Mouse (Mus musculus): ENCODE results near the gene Klhdc2. TPM values are rescaled to one million over a fixed set of nuclear protein-coding genes. Genes with fewer than 3 reads are reported as not detected.

The Klhdc2 gene
- polyA plus RNA-seq, 1 experiment from 2014 or later, result 286 TPM

GRCm38 (mm10) chr12:69279931-69280469 lies 16.5 kb upstream of the Klhdc2 start:
- Histone ChIP-seq H3K4me1 (ENCODE audit: control insufficient read depth, insufficient read depth, low read length) (no peaks in the 10 kb centered on the region), H3K4me2 (ENCODE audit: low read length) (no peak overlapping the region), H3K4me3 (ENCODE audit: low read depth, low read length) (no peak overlapping the region), H3K27ac (ENCODE audit: low read depth, low read length) (no peak overlapping the region), H3K36me3 (ENCODE audit: control insufficient read depth, insufficient read depth, low read length) (no peaks in the 10 kb centered on the region), H3K27me3 (replicated peaks; ENCODE audit: control insufficient read depth, insufficient read depth, low read length) (no peaks in the 10 kb centered on the region), H3K9ac (ENCODE audit: low read length) (no peak overlapping the region), H3K9me3 (replicated peaks; ENCODE audit: control insufficient read depth, low read length) (no peaks in the 10 kb centered on the region)
- 60% methylated on average over 1 of the region's 1 CpGs for WGBS
- no peak for DNase-seq (ENCODE audit: low spot score)
- no peak for ATAC-seq

GRCm38 (mm10) chr12:69280915-69281314 lies 15.6 kb upstream of the Klhdc2 start:
- DNase-seq (ENCODE audit: low spot score), result no peak
- no peaks in the 10 kb centered on the region for H3K27me3 ChIP-seq (replicated peaks; ENCODE audit: control insufficient read depth, insufficient read depth, low read length)
- no peak overlapping the region for H3K9ac ChIP-seq (ENCODE audit: low read length)
- no peak overlapping the region for H3K4me2 ChIP-seq (ENCODE audit: low read length)
- no peaks in the 10 kb centered on the region for H3K36me3 ChIP-seq (ENCODE audit: control insufficient read depth, insufficient read depth, low read length)
- ATAC-seq, result no peak
- H3K4me3 ChIP-seq (ENCODE audit: low read depth, low read length), result no peak overlapping the region
- H3K9me3 ChIP-seq (replicated peaks; ENCODE audit: control insufficient read depth, low read length), result no peaks in the 10 kb centered on the region
- no peak overlapping the region for H3K27ac ChIP-seq (ENCODE audit: low read depth, low read length)
- no peaks in the 10 kb centered on the region for H3K4me1 ChIP-seq (ENCODE audit: control insufficient read depth, insufficient read depth, low read length)
- WGBS, result 93% methylated on average over 3 of the region's 3 CpGs

GRCm38 (mm10) chr12:69283146-69283545 lies 13.3 kb upstream of the Klhdc2 start:
- ATAC-seq (no peak), DNase-seq (ENCODE audit: low spot score) (no peak)
- Histone ChIP-seq H3K4me1 (ENCODE audit: control insufficient read depth, insufficient read depth, low read length) (no peaks in the 10 kb centered on the region), H3K4me2 (ENCODE audit: low read length) (no peak overlapping the region), H3K9ac (ENCODE audit: low read length) (no peak overlapping the region), H3K9me3 (replicated peaks; ENCODE audit: control insufficient read depth, low read length) (no peaks in the 10 kb centered on the region), H3K27me3 (replicated peaks; ENCODE audit: control insufficient read depth, insufficient read depth, low read length) (no peaks in the 10 kb centered on the region), H3K36me3 (ENCODE audit: control insufficient read depth, insufficient read depth, low read length) (no peaks in the 10 kb centered on the region), H3K27ac (ENCODE audit: low read depth, low read length) (no peak overlapping the region), H3K4me3 (ENCODE audit: low read depth, low read length) (no peak overlapping the region)
- 83% methylated on average over 7 of the region's 7 CpGs for WGBS

- no peaks in the 10 kb centered on the region for H3K4me1 ChIP-seq (ENCODE audit: control insufficient read depth, insufficient read depth, low read length)
- H3K27ac ChIP-seq (ENCODE audit: low read depth, low read length), result no peak overlapping the region
- WGBS, result 89% methylated on average over 8 of the region's 8 CpGs
- no peak overlapping the region for H3K9ac ChIP-seq (ENCODE audit: low read length)
- no peaks in the 10 kb centered on the region for H3K27me3 ChIP-seq (replicated peaks; ENCODE audit: control insufficient read depth, insufficient read depth, low read length)
- no peaks in the 10 kb centered on the region for H3K36me3 ChIP-seq (ENCODE audit: control insufficient read depth, insufficient read depth, low read length)
- no peaks in the 10 kb centered on the region for H3K9me3 ChIP-seq (replicated peaks; ENCODE audit: control insufficient read depth, low read length)
- H3K4me3 ChIP-seq (ENCODE audit: low read depth, low read length), result no peak overlapping the region
- ATAC-seq (no peak), DNase-seq (ENCODE audit: low spot score) (no peak)
- H3K4me2 ChIP-seq (ENCODE audit: low read length), result no peak overlapping the region
Observed at GRCm38 (mm10) chr12:69287535-69287934, 8.9 kb upstream of the Klhdc2 start.

GRCm38 (mm10) chr12:69288699-69289098 lies 7.8 kb upstream of the Klhdc2 start:
- 76% methylated on average over 9 of the region's 9 CpGs for WGBS
- H3K27ac ChIP-seq (ENCODE audit: low read depth, low read length), result no peak overlapping the region
- no peaks in the 10 kb centered on the region for H3K4me1 ChIP-seq (ENCODE audit: control insufficient read depth, insufficient read depth, low read length)
- ATAC-seq, result no peak
- H3K27me3 ChIP-seq (replicated peaks; ENCODE audit: control insufficient read depth, insufficient read depth, low read length), result no peaks in the 10 kb centered on the region
- H3K9ac ChIP-seq (ENCODE audit: low read length), result no peak overlapping the region
- DNase-seq (ENCODE audit: low spot score), result no peak
- H3K9me3 ChIP-seq (replicated peaks; ENCODE audit: control insufficient read depth, low read length), result no peaks in the 10 kb centered on the region
- no peak overlapping the region for H3K4me2 ChIP-seq (ENCODE audit: low read length)
- H3K36me3 ChIP-seq (ENCODE audit: control insufficient read depth, insufficient read depth, low read length), result no peaks in the 10 kb centered on the region
- H3K4me3 ChIP-seq (ENCODE audit: low read depth, low read length), result no peak overlapping the region

- WGBS, result 93% methylated on average over 6 of the region's 6 CpGs
- no peak overlapping the region for H3K27ac ChIP-seq (ENCODE audit: low read depth, low read length)
- no peaks in the 10 kb centered on the region for H3K9me3 ChIP-seq (replicated peaks; ENCODE audit: control insufficient read depth, low read length)
- H3K4me1 ChIP-seq (ENCODE audit: control insufficient read depth, insufficient read depth, low read length), result peaks cover 4% of the 10 kb centered on the region; the same call in 1 of the 2 replicates
- H3K9ac ChIP-seq (ENCODE audit: low read length), result no peak overlapping the region
- no peak overlapping the region for H3K4me3 ChIP-seq (ENCODE audit: low read depth, low read length)
- H3K36me3 ChIP-seq (ENCODE audit: control insufficient read depth, insufficient read depth, low read length), result no peaks in the 10 kb centered on the region
- ATAC-seq, result no peak
- DNase-seq (ENCODE audit: low spot score), result no peak
- H3K4me2 ChIP-seq (ENCODE audit: low read length), result no peak overlapping the region
- H3K27me3 ChIP-seq (replicated peaks; ENCODE audit: control insufficient read depth, insufficient read depth, low read length), result no peaks in the 10 kb centered on the region
Observed at GRCm38 (mm10) chr12:69292401-69292800, 4.1 kb upstream of the Klhdc2 start.

GRCm38 (mm10) chr12:69293815-69294214 lies 2.7 kb upstream of the Klhdc2 start:
- no peak overlapping the region for H3K4me2 ChIP-seq (ENCODE audit: low read length)
- no peaks in the 10 kb centered on the region for H3K9me3 ChIP-seq (replicated peaks; ENCODE audit: control insufficient read depth, low read length)
- ATAC-seq, result no peak
- 76% methylated on average over 2 of the region's 2 CpGs for WGBS
- no peaks in the 10 kb centered on the region for H3K27me3 ChIP-seq (replicated peaks; ENCODE audit: control insufficient read depth, insufficient read depth, low read length)
- no peaks in the 10 kb centered on the region for H3K36me3 ChIP-seq (ENCODE audit: control insufficient read depth, insufficient read depth, low read length)
- H3K9ac ChIP-seq (ENCODE audit: low read length), result no peak overlapping the region
- H3K4me3 ChIP-seq (ENCODE audit: low read depth, low read length), result no peak overlapping the region
- peaks cover 5% of the 10 kb centered on the region for H3K4me1 ChIP-seq (ENCODE audit: control insufficient read depth, insufficient read depth, low read length)
- H3K27ac ChIP-seq (ENCODE audit: low read depth, low read length), result no peak overlapping the region
- no peak for DNase-seq (ENCODE audit: low spot score)

GRCm38 (mm10) chr12:69294936-69295335 lies 1.5 kb upstream of the Klhdc2 start:
- H3K27me3 ChIP-seq (replicated peaks; ENCODE audit: control insufficient read depth, insufficient read depth, low read length), result no peaks in the 10 kb centered on the region
- ATAC-seq, result no peak
- 83% methylated on average over 2 of the region's 2 CpGs for WGBS
- peaks cover 8% of the 10 kb centered on the region for H3K4me1 ChIP-seq (ENCODE audit: control insufficient read depth, insufficient read depth, low read length)
- no peak overlapping the region for H3K27ac ChIP-seq (ENCODE audit: low read depth, low read length)
- DNase-seq (ENCODE audit: low spot score), result no peak
- H3K9me3 ChIP-seq (replicated peaks; ENCODE audit: control insufficient read depth, low read length), result no peaks in the 10 kb centered on the region
- H3K4me2 ChIP-seq (ENCODE audit: low read length), result no peak overlapping the region
- no peak overlapping the region for H3K9ac ChIP-seq (ENCODE audit: low read length)
- H3K36me3 ChIP-seq (ENCODE audit: control insufficient read depth, insufficient read depth, low read length), result no peaks in the 10 kb centered on the region
- H3K4me3 ChIP-seq (ENCODE audit: low read depth, low read length), result no peak overlapping the region

GRCm38 (mm10) chr12:69295651-69296050 lies 830 bp upstream of the Klhdc2 start:
- 0 out of 2 replicates have a peak overlapping the region, but pooled peaks have one; percentile 95 for H3K27ac ChIP-seq (ENCODE audit: low read depth, low read length)
- H3K4me3 ChIP-seq (ENCODE audit: low read depth, low read length), result 0 out of 2 replicates have a peak overlapping the region, but pooled peaks have one; percentile 99

More at GRCm38 (mm10) chr12:69295651-69296050, 830 bp upstream of the Klhdc2 start:
- DNase-seq (ENCODE audit: low spot score) (no peak), ATAC-seq (no peak)
- peak overlapping the region; percentile 56 for H3K4me2 ChIP-seq (ENCODE audit: low read length)
- no peaks in the 10 kb centered on the region for H3K27me3 ChIP-seq (replicated peaks; ENCODE audit: control insufficient read depth, insufficient read depth, low read length)
- peaks cover 8% of the 10 kb centered on the region for H3K4me1 ChIP-seq (ENCODE audit: control insufficient read depth, insufficient read depth, low read length)
- no peaks in the 10 kb centered on the region for H3K9me3 ChIP-seq (replicated peaks; ENCODE audit: control insufficient read depth, low read length)
- peak overlapping the region; percentile 99 for H3K9ac ChIP-seq (ENCODE audit: low read length)
- peaks cover 6% of the 10 kb centered on the region for H3K36me3 ChIP-seq (ENCODE audit: control insufficient read depth, insufficient read depth, low read length)
- WGBS, result 84% methylated on average over 4 of the region's 4 CpGs
